Mouse (Mus musculus) left cerebral cortex, postnatal 25 days (tissue): ENCODE data around the gene Rexo2. TPM values are rescaled to one million over a fixed set of nuclear protein-coding genes. Genes with fewer than 3 reads are reported as not detected.
A peak's percentile ranks its signal among the peaks of the same experiment; 100 is the strongest.
"Not testable (repeated sequence)": the region's sequence is repeated elsewhere in the genome, so short reads cannot be mapped to it uniquely, and the experiment has no call there.

Experiments used
- DNase-seq, 2 experiments: peaks; one replicate each; pipeline ENCODE4 v3.0.0; 2022; ENCODE audit warnings: low spot score in 2 of 2, mixed read lengths in 1 of 2
- intact Hi-C: fragments of 180-260 bp; cut with DNase I; formaldehyde crosslinking; loops from one replicate; pipeline ENCODE4 v1.15.1; 2025
- total RNA-seq, 2 experiments: library from RNA; stranded (reverse); gene quantifications; 2 replicates each; pipeline ENCODE4 v1.2.3; 2021

Gene Rexo2
- total RNA-seq, 2 experiments from 2014 or later, result 105 TPM

DNA sequence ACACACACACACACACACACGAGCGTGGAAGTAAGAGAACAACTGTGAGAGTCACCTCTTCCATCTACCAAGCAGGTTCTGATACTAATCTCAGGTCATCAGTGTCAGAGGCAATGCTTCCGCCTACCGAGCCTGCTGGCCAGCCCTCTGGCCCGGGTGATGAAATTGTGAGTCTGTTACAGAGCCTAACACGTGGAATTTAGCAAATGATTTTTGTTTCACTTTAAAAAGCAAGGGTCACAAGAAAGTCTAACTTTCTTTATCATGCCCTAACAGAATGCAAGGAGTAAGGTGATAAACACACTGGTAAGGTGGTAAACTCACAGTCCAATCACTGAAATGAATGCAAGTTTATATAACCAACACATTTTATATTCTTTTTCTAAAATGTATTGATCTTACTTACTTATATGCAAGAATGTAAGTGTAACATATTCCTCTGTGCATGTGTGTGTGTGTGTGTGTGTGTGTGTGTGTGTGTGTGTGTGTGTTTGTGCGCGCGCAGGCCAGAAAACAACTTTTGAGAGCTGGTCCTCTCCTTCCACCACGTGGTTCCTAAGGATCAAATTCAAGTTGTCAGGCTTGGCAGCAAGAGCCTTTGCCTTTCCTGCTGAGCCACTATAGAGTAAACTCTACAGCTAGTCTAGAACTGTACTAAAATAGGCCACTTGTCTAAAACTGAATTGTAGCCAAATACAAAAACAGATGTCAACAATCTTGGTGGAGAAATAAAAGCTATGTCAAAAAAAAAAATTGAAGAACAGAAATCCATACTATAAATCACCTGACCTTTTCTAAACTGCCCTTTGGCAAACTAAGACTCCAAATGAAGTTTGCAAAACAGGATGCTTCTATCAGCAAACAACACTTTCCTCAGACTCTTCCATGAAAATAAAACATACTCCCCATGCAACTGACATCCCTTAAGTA, 3.9 kb downstream of the Rexo2 start:
- intact Hi-C loops, result no loop called here
- DNase-seq, result no peak

DNA sequence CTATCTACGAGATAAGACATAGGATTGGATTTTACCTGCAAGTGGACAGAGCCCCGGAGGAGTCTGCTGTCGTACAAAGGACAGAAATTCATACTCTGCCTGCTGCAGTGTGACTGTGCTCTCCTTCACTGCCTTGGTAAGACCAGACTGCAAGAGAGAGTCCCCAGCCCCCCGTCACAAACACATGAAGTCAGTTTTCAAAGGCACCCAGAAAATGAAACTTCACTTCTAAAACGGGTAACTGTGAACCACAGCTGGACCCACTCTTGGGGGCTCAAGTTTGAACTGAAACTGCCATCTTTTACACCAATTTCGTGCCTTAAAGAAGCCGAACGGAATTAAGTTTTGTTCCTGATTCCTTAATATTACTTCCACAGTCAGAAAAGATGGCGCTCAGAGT, 6.1 kb downstream of the Rexo2 start:
- intact Hi-C loops, result loop anchor here (5.0 kb wide), 1 partner anchor 207 kb away; no protein-coding TSS in a partner anchor
- no peak for DNase-seq

DNA sequence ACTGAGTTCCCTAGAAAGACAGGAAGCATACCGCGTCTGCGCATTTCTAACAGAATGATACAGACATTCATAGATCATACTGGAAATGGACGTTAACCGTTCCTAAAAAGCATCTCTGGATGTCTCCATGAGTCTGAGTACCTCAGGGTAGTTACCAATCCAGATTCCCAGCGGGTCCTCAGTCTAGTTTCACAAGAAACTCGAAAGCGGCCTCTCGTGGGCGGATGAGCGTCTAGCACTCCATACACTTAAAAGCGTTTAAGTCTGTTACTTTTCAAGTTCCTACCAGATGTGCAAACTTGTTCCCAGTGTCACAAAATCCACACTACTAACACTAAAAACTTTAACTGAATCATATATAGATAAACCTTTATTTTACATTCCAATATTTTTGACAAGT, 7.3 kb downstream of the Rexo2 start:
- DNase-seq, result peak in 1 of 2 experiments; percentile 44
- intact Hi-C loops, result loop anchor here (5.0 kb wide), 1 partner anchor 206 kb away; no protein-coding TSS in a partner anchor

DNA sequence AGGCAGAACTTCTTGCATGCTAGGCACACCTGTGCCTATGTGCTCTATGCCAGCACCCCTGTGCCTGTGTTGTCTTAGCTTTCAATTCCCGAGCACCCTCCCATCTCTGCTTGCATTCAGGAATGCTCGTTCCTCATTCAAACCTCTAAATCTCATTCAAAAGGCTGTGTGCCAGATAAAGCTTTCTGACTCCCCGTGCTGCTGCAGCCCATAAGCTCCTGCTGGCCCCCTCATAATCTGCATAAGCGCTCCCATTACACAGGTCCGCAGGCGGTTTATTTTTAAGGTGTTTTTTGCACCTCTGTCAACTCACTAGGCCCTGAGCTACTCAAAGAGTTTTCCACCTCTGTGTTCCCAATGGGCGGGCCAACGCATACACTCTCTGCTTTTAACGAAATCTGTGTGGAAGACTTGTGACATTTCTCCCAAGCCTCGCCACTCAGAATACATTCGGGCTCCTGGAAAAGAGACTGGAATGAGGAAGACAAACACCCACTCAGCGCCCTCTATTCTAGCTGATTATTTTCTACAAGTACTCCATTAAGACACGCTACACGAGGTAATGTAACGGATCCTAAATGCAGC, 7.9 kb downstream of the Rexo2 start:
- peak in 1 of 2 experiments; percentile 78 for DNase-seq
- intact Hi-C loops, result loop anchor here (5.0 kb wide), 1 partner anchor 205 kb away; no protein-coding TSS in a partner anchor

GRCm38 (mm10) chr9:48467471-48467870, 13.0 kb downstream of the Rexo2 start:
- intact Hi-C loops, result loop anchor here (2.0 kb wide), 1 partner anchor 91 kb away; no protein-coding TSS in a partner anchor
- DNase-seq, result not testable (repeated sequence)

GRCm38 (mm10) chr9:48466804-48467203, 13.6 kb downstream of the Rexo2 start:
- peak; percentile 35 to 46 for DNase-seq
- intact Hi-C loops, result loop anchor here (2.0 kb wide), 1 partner anchor 92 kb away; no protein-coding TSS in a partner anchor

- no peak for DNase-seq
- intact Hi-C loops, result loop anchor here (2.0 kb wide), 1 partner anchor 93 kb away; no protein-coding TSS in a partner anchor
Measured at GRCm38 (mm10) chr9:48465671-48466070, 14.8 kb downstream of the Rexo2 start.

- DNase-seq, result no peak
- intact Hi-C loops, result no loop called here
Measured at GRCm38 (mm10) chr9:48461545-48461944, 18.9 kb downstream of the Rexo2 start.

DNA sequence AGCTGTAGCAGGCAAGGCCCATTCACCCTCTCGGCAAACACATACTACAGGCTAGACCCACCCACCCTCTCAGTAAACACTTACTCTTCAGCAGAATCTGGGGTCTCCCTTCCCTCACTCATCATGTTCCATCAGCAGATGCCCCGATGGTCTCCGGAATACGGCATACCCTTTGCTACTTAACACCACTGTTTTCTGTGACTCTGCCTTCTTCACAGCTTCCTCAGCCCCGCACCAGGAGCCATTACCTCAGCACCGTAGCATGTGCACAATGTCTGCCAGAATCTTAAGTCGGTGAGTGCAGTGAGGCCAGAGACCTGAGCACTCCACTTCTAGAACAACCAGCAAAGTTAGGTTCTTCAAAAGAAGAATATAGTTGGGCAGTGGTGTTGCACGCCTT, 19.7 kb downstream of the Rexo2 start:
- DNase-seq, result no peak
- intact Hi-C loops, result no loop called here

DNA sequence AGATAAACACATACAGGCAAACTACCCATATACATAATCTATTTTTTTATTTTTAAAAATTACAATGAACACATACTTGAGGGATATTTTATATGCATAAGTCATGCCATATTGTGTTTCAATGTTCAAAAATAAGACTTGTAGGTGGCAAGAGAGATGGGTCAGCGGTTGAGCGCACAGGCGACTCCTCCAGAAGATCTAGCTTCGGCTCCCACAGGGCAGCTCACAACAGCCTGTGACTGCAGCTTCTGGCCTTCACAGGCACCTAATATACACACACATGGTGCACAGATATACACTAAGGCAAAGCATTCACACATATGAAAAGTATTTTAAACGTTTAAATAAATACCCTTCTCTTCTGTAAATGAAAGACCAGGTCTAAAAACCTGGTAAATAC, 21.0 kb downstream of the Rexo2 start:
- no peak for DNase-seq

DNA sequence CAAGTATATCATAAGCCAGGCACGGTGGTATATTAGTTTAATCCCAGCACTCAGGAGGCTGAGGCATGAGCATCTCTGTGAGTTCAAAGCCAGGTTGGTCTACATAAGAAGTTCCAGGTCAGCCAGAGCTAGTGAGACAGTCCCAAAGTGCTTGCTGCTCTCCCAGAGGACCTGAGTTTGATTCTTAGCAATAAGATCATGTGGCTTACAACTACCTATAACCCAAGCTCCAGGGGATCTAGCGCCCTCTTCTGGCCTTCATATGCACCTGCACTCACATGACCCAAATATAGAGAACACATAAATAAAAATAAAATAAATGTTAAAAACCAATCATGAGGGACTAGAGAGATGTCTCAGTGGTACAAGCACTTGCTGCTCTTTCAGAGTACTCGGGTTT, 21.5 kb downstream of the Rexo2 start:
- intact Hi-C loops, result no loop called here
- DNase-seq, result no peak

More for the DNA sequence above, 21.0 kb downstream of the Rexo2 start:
- intact Hi-C loops, result no loop called here

DNA sequence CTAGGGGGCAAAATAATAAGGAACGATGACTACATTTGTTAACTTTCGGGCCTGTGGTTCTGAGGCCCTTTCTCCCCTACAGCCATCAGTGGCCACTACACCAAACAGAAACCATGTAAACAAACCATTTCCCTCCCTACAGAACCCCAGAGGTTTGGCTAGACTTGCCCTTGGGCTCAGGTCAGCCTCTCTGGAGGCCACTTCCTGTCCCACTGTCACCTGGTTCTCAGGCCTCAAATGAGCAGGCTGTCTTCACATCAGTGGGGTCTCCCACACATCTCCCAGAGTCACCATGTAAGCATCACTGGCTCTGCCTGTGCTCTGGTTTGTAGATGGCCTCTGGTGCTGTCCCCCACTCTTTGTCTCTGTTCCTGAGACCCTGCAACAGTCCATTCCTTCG, 24.5 kb downstream of the Rexo2 start:
- no peak for DNase-seq
- intact Hi-C loops, result no loop called here

GRCm38 (mm10) chr9:48450066-48450465, 30.4 kb downstream of the Rexo2 start:
- DNase-seq, result no peak
- intact Hi-C loops, result no loop called here

DNA sequence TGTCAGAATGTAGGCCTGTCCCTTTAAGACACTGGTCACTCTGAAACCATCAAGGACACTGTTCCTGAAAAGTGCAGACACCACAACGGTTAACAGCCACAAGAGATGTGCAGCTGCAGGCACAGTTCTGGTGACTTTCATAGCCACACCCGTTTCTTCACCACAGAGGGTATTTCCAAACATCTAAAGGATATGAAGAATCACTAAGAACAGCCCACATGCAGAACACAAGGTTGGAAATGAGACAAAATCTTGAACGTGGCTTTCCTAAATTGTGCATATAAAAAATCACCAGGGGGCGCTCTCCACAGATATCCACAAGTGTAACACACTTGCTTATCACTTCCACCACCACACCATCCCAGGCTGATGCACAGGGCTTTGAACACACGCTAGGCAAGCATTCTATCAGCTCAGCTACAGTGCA, 32.6 kb downstream of the Rexo2 start:
- DNase-seq, result peak in 1 of 2 experiments; percentile 19
- intact Hi-C loops, result loop anchor here (10.0 kb wide), 1 partner anchor 137 kb away; no protein-coding TSS in a partner anchor

GRCm38 (mm10) chr9:48444821-48445220, 35.6 kb downstream of the Rexo2 start:
- intact Hi-C loops, result loop anchor here (10.0 kb wide), 1 partner anchor 140 kb away; no protein-coding TSS in a partner anchor

GRCm38 (mm10) chr9:48443873-48444272, 36.5 kb downstream of the Rexo2 start:
- no peak for DNase-seq
- intact Hi-C loops, result loop anchor here (10.0 kb wide), 1 partner anchor 141 kb away; no protein-coding TSS in a partner anchor

More at GRCm38 (mm10) chr9:48444821-48445220, 35.6 kb downstream of the Rexo2 start:
- no peak for DNase-seq

- no peak for DNase-seq
- intact Hi-C loops, result no loop called here
Measured at GRCm38 (mm10) chr9:48432449-48432848, 48.0 kb downstream of the Rexo2 start.

GRCm38 (mm10) chr9:48427176-48427575, 53.2 kb downstream of the Rexo2 start:
- intact Hi-C loops, result no loop called here
- no peak for DNase-seq

- DNase-seq, result no peak
- intact Hi-C loops, result no loop called here
Measured at GRCm38 (mm10) chr9:48423256-48423655, 57.2 kb downstream of the Rexo2 start.

DNA sequence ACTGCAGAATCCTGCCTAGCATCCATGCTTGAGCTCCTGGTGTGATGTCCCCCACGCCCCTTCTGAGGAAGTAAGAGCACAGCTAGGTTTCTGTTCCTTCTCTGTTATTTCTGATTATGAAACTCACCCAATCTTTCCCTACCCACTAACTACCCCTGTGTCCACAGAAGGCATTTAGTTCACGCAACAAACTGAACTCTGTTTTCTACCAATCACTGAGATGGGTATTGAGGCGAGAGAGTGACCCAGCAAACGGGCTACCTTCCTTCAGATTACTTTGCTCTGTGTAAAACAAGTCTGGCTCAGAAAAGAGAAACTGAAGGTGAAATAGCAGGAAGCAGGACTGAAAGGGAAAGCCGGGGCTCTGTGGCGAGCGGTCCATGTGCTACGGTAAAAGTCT, 58.0 kb downstream of the Rexo2 start:
- DNase-seq, result no peak
- intact Hi-C loops, result no loop called here
